Mouse (Mus musculus): ENCODE data around the gene Dhx9. TPM values are rescaled to one million over a fixed set of nuclear protein-coding genes. Genes with fewer than 3 reads are reported as not detected.
"Not testable (repeated sequence)": the region's sequence is repeated elsewhere in the genome, so short reads cannot be mapped to it uniquely, and the experiment has no call there.

Gene Dhx9
- polyA plus RNA-seq, 1 experiment from 2014 or later: 52.2 TPM

DNA sequence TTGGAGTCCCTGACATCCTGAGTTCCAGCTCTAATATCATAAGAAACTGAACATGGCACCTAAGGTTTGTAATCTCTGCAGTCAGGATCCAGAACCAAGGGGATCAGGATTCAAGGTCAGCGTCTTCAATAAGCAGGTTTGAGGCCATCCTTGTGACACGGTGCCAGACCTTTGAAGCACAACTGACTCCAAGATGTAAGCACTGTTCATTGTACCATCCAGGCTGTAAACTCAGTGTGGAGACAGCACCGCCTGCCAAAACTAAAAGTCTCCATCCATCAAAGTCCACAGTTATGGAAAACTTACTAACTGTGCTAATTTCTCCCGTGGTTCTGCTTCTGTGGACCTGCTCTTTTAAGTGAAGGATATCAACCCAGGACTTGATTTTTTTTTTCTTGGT, 2.5 kb upstream of the Dhx9 start:
- no peaks in the 10 kb centered on the region for H3K27me3 ChIP-seq (ENCODE audit: control insufficient read depth, insufficient read depth, low read length)
- peaks cover 7% of the 10 kb centered on the region; the same call in 1 of the 2 replicates for H3K4me1 ChIP-seq (ENCODE audit: control insufficient read depth, insufficient read depth, low read length)
- no peak overlapping the region; the same call in 1 of the 2 replicates for H3K9ac ChIP-seq (ENCODE audit: low read depth, low read length)
- no peak overlapping the region for H3K27ac ChIP-seq (ENCODE audit: low read depth, low read length)
- WGBS: 84% methylated on average over 4 of the region's 4 CpGs
- no peak overlapping the region for H3K4me3 ChIP-seq (ENCODE audit: low read length)
- no peak overlapping the region for H3K4me2 ChIP-seq (replicated peaks; ENCODE audit: low read depth, low read length)
- H3K9me3 ChIP-seq (ENCODE audit: control insufficient read depth, low read length): no peaks in the 10 kb centered on the region
- no peak for ATAC-seq (ENCODE audit: low FRiP score, low TSS enrichment)
- no peaks in the 10 kb centered on the region for H3K36me3 ChIP-seq (ENCODE audit: control insufficient read depth, insufficient read depth, low read length)

GRCm38 (mm10) chr1:153489540-153489939, 2.1 kb upstream of the Dhx9 start:
- Histone ChIP-seq H3K9me3 (ENCODE audit: control insufficient read depth, low read length) (no peaks in the 10 kb centered on the region), H3K36me3 (ENCODE audit: control insufficient read depth, insufficient read depth, low read length) (no peaks in the 10 kb centered on the region), H3K4me2 (replicated peaks; ENCODE audit: low read depth, low read length) (no peak overlapping the region), H3K9ac (ENCODE audit: low read depth, low read length) (no peak overlapping the region), H3K27me3 (ENCODE audit: control insufficient read depth, insufficient read depth, low read length) (no peaks in the 10 kb centered on the region), H3K4me1 (ENCODE audit: control insufficient read depth, insufficient read depth, low read length) (peaks cover 11% of the 10 kb centered on the region; the same call in 1 of the 2 replicates), H3K27ac (ENCODE audit: low read depth, low read length) (no peak overlapping the region), H3K4me3 (ENCODE audit: low read length) (no peak overlapping the region)
- 51% methylated on average over 2 of the region's 2 CpGs for WGBS
- ATAC-seq (ENCODE audit: low FRiP score, low TSS enrichment): no peak

GRCm38 (mm10) chr1:153489132-153489531, 1.7 kb upstream of the Dhx9 start:
- Histone ChIP-seq H3K9me3 (ENCODE audit: control insufficient read depth, low read length) (no peaks in the 10 kb centered on the region), H3K36me3 (ENCODE audit: control insufficient read depth, insufficient read depth, low read length) (0 out of 2 replicates have a peak, but pooled peaks cover 3% of the 10 kb centered on the region), H3K4me2 (replicated peaks; ENCODE audit: low read depth, low read length) (no peak overlapping the region), H3K4me1 (ENCODE audit: control insufficient read depth, insufficient read depth, low read length) (peaks cover 15% of the 10 kb centered on the region; the same call in 1 of the 2 replicates), H3K9ac (ENCODE audit: low read depth, low read length) (no peak overlapping the region), H3K4me3 (ENCODE audit: low read length) (no peak overlapping the region), H3K27me3 (ENCODE audit: control insufficient read depth, insufficient read depth, low read length) (no peaks in the 10 kb centered on the region), H3K27ac (ENCODE audit: low read depth, low read length) (no peak overlapping the region)
- no peak for ATAC-seq (ENCODE audit: low FRiP score, low TSS enrichment)
- 52% methylated on average over 7 of the region's 7 CpGs for WGBS

GRCm38 (mm10) chr1:153486767-153487499, 527 bp downstream of the Dhx9 start:
- Histone ChIP-seq H3K27me3 (ENCODE audit: control insufficient read depth, insufficient read depth, low read length) (no peaks in the 10 kb centered on the region), H3K36me3 (ENCODE audit: control insufficient read depth, insufficient read depth, low read length) (peaks cover 15% of the 10 kb centered on the region), H3K4me3 (ENCODE audit: low read length) (peak overlapping the region; percentile 75), H3K27ac (ENCODE audit: low read depth, low read length) (peak overlapping the region; percentile 96), H3K9ac (ENCODE audit: low read depth, low read length) (peak overlapping the region; percentile 92), H3K9me3 (ENCODE audit: control insufficient read depth, low read length) (no peaks in the 10 kb centered on the region), H3K4me2 (replicated peaks; ENCODE audit: low read depth, low read length) (peak overlapping the region; percentile 62), H3K4me1 (ENCODE audit: control insufficient read depth, insufficient read depth, low read length) (peaks cover 20% of the 10 kb centered on the region; the same call in 1 of the 2 replicates)
- peak; percentile 79 for ATAC-seq (ENCODE audit: low FRiP score, low TSS enrichment)
- under 1% methylated on average over 64 of the region's 64 CpGs for WGBS

GRCm38 (mm10) chr1:153486120-153486519, 1.3 kb downstream of the Dhx9 start:
- WGBS: 9% methylated on average over 6 of the region's 6 CpGs
- H3K27me3 ChIP-seq (ENCODE audit: control insufficient read depth, insufficient read depth, low read length); ATAC-seq (ENCODE audit: low FRiP score, low TSS enrichment); H3K9me3 ChIP-seq (ENCODE audit: control insufficient read depth, low read length); H3K27ac ChIP-seq (ENCODE audit: low read depth, low read length): not testable (repeated sequence)
- H3K4me1 ChIP-seq (ENCODE audit: control insufficient read depth, insufficient read depth, low read length): peaks cover 20% of the 10 kb centered on the region; the same call in 1 of the 2 replicates
- peaks cover 23% of the 10 kb centered on the region for H3K36me3 ChIP-seq (ENCODE audit: control insufficient read depth, insufficient read depth, low read length)
- H3K4me2 ChIP-seq (replicated peaks; ENCODE audit: low read depth, low read length): peak overlapping the region; percentile 62
- peak overlapping the region; percentile 92 for H3K9ac ChIP-seq (ENCODE audit: low read depth, low read length)
- peak overlapping the region; percentile 75 for H3K4me3 ChIP-seq (ENCODE audit: low read length)

DNA sequence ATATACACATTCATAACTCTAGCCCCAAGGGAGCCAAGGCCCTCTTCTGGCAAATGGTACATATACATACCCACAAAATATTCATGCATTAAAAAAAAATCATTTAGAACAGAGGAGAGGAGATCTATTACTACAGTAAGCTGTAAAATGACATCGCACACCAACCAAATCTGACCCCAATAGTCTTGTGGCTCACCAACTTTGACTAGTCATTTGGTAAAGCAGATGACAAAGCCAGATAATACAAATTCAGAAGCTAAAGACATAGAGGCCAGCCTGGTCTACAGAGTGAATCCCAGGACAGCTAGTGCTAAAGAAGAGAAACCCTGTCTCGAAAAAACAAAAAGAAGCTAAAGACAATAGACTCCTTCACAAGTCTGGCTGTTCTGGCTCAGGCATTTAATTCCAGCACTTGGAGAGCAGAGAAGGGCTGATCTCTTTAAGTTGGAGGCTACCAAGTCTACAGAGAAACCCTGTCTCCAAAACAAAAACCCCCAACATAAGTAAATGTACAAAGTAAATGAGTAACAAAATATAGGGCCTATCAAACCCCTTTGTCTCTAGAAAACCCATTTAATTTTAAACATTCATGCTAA, 2.2 kb downstream of the Dhx9 start:
- 43% methylated on average over 2 of the region's 2 CpGs for WGBS
- Histone ChIP-seq H3K27me3 (ENCODE audit: control insufficient read depth, insufficient read depth, low read length) (no peaks in the 10 kb centered on the region), H3K4me2 (replicated peaks; ENCODE audit: low read depth, low read length) (peak overlapping the region; percentile 62), H3K4me1 (ENCODE audit: control insufficient read depth, insufficient read depth, low read length) (peaks cover 20% of the 10 kb centered on the region; the same call in 1 of the 2 replicates), H3K27ac (ENCODE audit: low read depth, low read length) (no peak overlapping the region), H3K9me3 (ENCODE audit: control insufficient read depth, low read length) (no peaks in the 10 kb centered on the region), H3K9ac (ENCODE audit: low read depth, low read length) (peak overlapping the region; percentile 92; the same call in 1 of the 2 replicates), H3K36me3 (ENCODE audit: control insufficient read depth, insufficient read depth, low read length) (peaks cover 31% of the 10 kb centered on the region), H3K4me3 (ENCODE audit: low read length) (peak overlapping the region; percentile 75)
- ATAC-seq (ENCODE audit: low FRiP score, low TSS enrichment): no peak

- no peak overlapping the region for H3K4me3 ChIP-seq (ENCODE audit: low read length)
- no peak for ATAC-seq (ENCODE audit: low FRiP score, low TSS enrichment)
- 83% methylated on average over 1 of the region's 1 CpGs for WGBS
- no peaks in the 10 kb centered on the region for H3K27me3 ChIP-seq (ENCODE audit: control insufficient read depth, insufficient read depth, low read length)
- H3K27ac ChIP-seq (ENCODE audit: low read depth, low read length): no peak overlapping the region
- H3K9ac ChIP-seq (ENCODE audit: low read depth, low read length): no peak overlapping the region
- H3K4me1 ChIP-seq (ENCODE audit: control insufficient read depth, insufficient read depth, low read length): peaks cover 23% of the 10 kb centered on the region; the same call in 1 of the 2 replicates
- H3K4me2 ChIP-seq (replicated peaks; ENCODE audit: low read depth, low read length): no peak overlapping the region
- peaks cover 74% of the 10 kb centered on the region for H3K36me3 ChIP-seq (ENCODE audit: control insufficient read depth, insufficient read depth, low read length)
- no peaks in the 10 kb centered on the region for H3K9me3 ChIP-seq (ENCODE audit: control insufficient read depth, low read length)
Measured at GRCm38 (mm10) chr1:153481025-153481412, 6.4 kb downstream of the Dhx9 start.

DNA sequence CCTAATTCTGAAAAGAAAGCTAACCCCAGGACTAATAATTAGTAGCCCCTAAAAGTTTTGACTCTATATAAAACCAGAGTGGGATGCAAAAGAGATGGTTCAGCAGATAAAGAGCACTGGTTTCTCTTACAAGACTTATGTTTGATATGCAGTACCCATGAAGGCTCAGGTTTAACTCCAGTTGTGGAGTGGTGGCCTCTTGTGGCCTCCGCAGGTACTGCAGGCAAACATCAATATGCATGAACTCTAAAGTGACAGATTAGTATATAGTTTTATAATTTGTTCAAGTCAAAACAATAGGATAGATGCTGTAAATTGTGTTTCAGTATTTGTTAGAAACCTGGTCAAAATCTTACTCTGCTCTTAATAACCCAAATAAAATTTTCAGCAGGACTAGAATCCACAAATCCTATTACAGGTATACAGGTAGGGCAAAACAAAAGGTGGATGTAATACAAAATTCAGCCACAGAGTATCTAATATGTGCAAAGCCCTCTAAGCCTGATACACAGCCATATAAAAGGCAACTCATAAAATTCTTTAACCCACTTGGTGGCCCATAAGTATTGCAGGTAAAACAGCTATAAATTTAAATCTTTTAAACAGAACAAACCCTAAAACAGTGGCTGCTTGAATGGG, 7.0 kb downstream of the Dhx9 start:
- H3K4me1 ChIP-seq (ENCODE audit: control insufficient read depth, insufficient read depth, low read length): peaks cover 22% of the 10 kb centered on the region; the same call in 1 of the 2 replicates
- no peaks in the 10 kb centered on the region for H3K27me3 ChIP-seq (ENCODE audit: control insufficient read depth, insufficient read depth, low read length)
- no peak overlapping the region for H3K4me2 ChIP-seq (replicated peaks; ENCODE audit: low read depth, low read length)
- H3K9me3 ChIP-seq (ENCODE audit: control insufficient read depth, low read length): no peaks in the 10 kb centered on the region
- no peak overlapping the region for H3K4me3 ChIP-seq (ENCODE audit: low read length)
- WGBS: 61% methylated on average over 1 of the region's 1 CpGs
- H3K9ac ChIP-seq (ENCODE audit: low read depth, low read length): no peak overlapping the region
- H3K27ac ChIP-seq (ENCODE audit: low read depth, low read length): no peak overlapping the region
- peaks cover 79% of the 10 kb centered on the region for H3K36me3 ChIP-seq (ENCODE audit: control insufficient read depth, insufficient read depth, low read length)
- no peak for ATAC-seq (ENCODE audit: low FRiP score, low TSS enrichment)

Data from kidney, embryonic 14.5 days (tissue).